Mouse (Mus musculus): ENCODE results near the gene Auts2. TPM values are rescaled to one million over a fixed set of nuclear protein-coding genes. Genes with fewer than 3 reads are reported as not detected.
A peak's percentile ranks its signal among the peaks of the same experiment; 100 is the strongest.

Auts2 gene
- total RNA-seq, 1 experiment, result 9.9 TPM

GRCm38 (mm10) chr5:131788008-131788407 lies 755.1 kb downstream of the Auts2 start:
- H3K4me3 ChIP-seq (ENCODE audit: insufficient read depth in 1 of 2, low read depth in 1 of 2, low read length in 2 of 2, poor library complexity in 1 of 2, severe bottlenecking in 1 of 2), result no peak overlapping the region
- no peak overlapping the region for H3K27ac ChIP-seq (ENCODE audit: insufficient read depth, low read depth, low read length, poor library complexity, severe bottlenecking)
- H3K9me3 ChIP-seq (ENCODE audit: control insufficient read depth, insufficient read depth, low read depth, low read length), result no peaks in the 10 kb centered on the region
- in situ Hi-C loops (cut with MboI; ENCODE audit: low sequenced_read_pairs in 2 of 2, unreplicated experiment in 2 of 2), result no loop called here
- no peak for DNase-seq (ENCODE audit: low read depth, low spot score)
- H3K4me1 ChIP-seq (ENCODE audit: control insufficient read depth in 2 of 2, insufficient read depth in 2 of 2, low read length in 2 of 2, poor library complexity in 1 of 2), result peaks cover 0 to 2% of the 10 kb centered on the region in 2 experiments; a peak in 1 of 4 replicates
- H3K9ac ChIP-seq (ENCODE audit: insufficient read depth, low read depth, low read length, poor library complexity, severe bottlenecking), result no peak overlapping the region
- no peak for TF ChIP-seq CHD2 (IDR thresholded peaks at IDR 0.05; ENCODE audit: low read depth, low read length)
- H3K36me3 ChIP-seq (ENCODE audit: control insufficient read depth, insufficient read depth, low read length, poor library complexity, severe bottlenecking), result no peaks in the 10 kb centered on the region

DNA sequence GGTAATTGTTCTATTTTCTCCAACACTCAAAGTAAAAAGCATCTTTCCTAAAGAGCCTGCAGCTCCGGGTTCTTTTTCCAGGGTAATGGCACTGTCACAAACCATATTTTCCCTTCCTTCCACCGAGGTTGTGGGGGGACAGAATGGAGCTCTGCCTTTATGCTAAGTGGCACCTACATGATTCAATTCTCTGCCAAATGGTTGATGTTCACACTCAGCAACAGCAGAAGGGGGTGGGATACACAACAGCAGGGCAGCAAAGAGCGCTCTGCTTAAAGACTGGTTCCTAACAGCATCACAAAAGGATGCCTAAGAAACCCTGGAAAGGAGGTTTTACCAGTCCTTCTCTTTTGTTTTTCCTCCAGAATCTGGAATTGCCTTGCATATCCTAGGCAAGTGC lies 759.9 kb downstream of the Auts2 start:
- Histone ChIP-seq H3K9ac (ENCODE audit: insufficient read depth, low read depth, low read length, poor library complexity, severe bottlenecking) (no peak overlapping the region), H3K9me3 (ENCODE audit: control insufficient read depth, insufficient read depth, low read depth, low read length) (no peaks in the 10 kb centered on the region), H3K4me1 (ENCODE audit: control insufficient read depth in 2 of 2, insufficient read depth in 2 of 2, low read length in 2 of 2, poor library complexity in 1 of 2) (peaks cover 0 to 6% of the 10 kb centered on the region in 2 experiments; a peak in 1 of 4 replicates), H3K4me3 (ENCODE audit: insufficient read depth in 1 of 2, low read depth in 1 of 2, low read length in 2 of 2, poor library complexity in 1 of 2, severe bottlenecking in 1 of 2) (no peak overlapping the region), H3K36me3 (ENCODE audit: control insufficient read depth, insufficient read depth, low read length, poor library complexity, severe bottlenecking) (no peaks in the 10 kb centered on the region), H3K27ac (ENCODE audit: insufficient read depth, low read depth, low read length, poor library complexity, severe bottlenecking) (no peak overlapping the region)
- TF ChIP-seq CHD2 (IDR thresholded peaks at IDR 0.05; ENCODE audit: low read depth, low read length), result no peak
- TF ChIP-seq ZNF384 (IDR thresholded peaks at IDR 0.05; ENCODE audit: low read depth, low read length), result no peak
- TF ChIP-seq MAFK (IDR thresholded peaks at IDR 0.05; ENCODE audit: insufficient read depth, low read depth, low read length), result no peak
- no peak for DNase-seq (ENCODE audit: low read depth, low spot score)
- in situ Hi-C loops (cut with MboI; ENCODE audit: low sequenced_read_pairs in 2 of 2, unreplicated experiment in 2 of 2), result no loop called here

DNA sequence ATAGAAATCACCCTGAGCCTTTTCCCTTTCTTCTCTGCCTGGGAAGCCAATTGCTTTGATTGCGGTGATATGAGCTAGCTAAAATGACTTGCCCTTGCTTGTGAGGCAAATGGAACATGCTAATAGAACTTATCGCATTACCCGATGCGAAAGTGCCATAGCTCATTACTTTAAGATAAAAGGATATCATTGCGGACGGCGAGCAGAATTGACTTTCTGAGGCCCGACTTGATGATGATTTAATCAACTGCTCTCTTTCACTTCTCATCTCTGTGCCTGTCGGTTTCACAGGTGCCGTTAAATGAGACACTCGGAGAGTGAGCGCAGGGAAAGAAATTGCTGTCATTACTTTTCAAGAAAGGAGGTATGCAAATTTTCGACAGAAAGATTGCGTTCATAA lies 762.1 kb downstream of the Auts2 start:
- Histone ChIP-seq H3K27ac (ENCODE audit: insufficient read depth, low read depth, low read length, poor library complexity, severe bottlenecking) (no peak overlapping the region), H3K4me3 (ENCODE audit: insufficient read depth in 1 of 2, low read depth in 1 of 2, low read length in 2 of 2, poor library complexity in 1 of 2, severe bottlenecking in 1 of 2) (no peak overlapping the region), H3K36me3 (ENCODE audit: control insufficient read depth, insufficient read depth, low read length, poor library complexity, severe bottlenecking) (no peaks in the 10 kb centered on the region), H3K4me1 (ENCODE audit: control insufficient read depth in 2 of 2, insufficient read depth in 2 of 2, low read length in 2 of 2, poor library complexity in 1 of 2) (peaks cover 0 to 6% of the 10 kb centered on the region in 2 experiments; a peak in 1 of 4 replicates), H3K9me3 (ENCODE audit: control insufficient read depth, insufficient read depth, low read depth, low read length) (no peaks in the 10 kb centered on the region), H3K9ac (ENCODE audit: insufficient read depth, low read depth, low read length, poor library complexity, severe bottlenecking) (no peak overlapping the region)
- TF ChIP-seq HCFC1 (IDR thresholded peaks at IDR 0.05; ENCODE audit: borderline replicate concordance, insufficient read depth, low read length) (no peak), MAFK (IDR thresholded peaks at IDR 0.05; ENCODE audit: insufficient read depth, low read depth, low read length) (no peak), CHD2 (IDR thresholded peaks at IDR 0.05; ENCODE audit: low read depth, low read length) (no peak)
- in situ Hi-C loops (cut with MboI; ENCODE audit: low sequenced_read_pairs in 2 of 2, unreplicated experiment in 2 of 2), result no loop called here
- DNase-seq (ENCODE audit: low read depth, low spot score), result no peak

DNA sequence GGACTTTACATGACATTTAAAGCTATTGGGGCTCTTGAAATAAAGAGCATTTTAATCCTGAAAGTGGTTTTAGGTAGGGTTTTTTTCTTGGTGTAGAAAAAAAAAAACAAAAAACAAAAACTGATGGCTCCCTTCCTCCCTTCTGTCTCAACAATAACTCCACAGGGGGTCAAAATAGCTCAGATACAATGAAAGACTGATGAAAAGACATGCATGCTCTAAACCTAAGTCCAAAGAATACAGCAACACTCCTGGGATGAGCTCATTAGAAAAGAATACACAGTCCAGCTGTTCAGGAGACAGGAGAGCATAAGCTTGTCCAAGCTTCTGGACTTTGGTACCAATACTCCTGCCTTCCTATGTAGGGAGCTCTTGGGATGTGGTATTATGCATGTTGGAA lies 764.0 kb downstream of the Auts2 start:
- no peak overlapping the region for H3K27ac ChIP-seq (ENCODE audit: insufficient read depth, low read depth, low read length, poor library complexity, severe bottlenecking)
- in situ Hi-C loops (cut with MboI; ENCODE audit: low sequenced_read_pairs in 2 of 2, unreplicated experiment in 2 of 2), result no loop called here
- no peaks in the 10 kb centered on the region for H3K36me3 ChIP-seq (ENCODE audit: control insufficient read depth, insufficient read depth, low read length, poor library complexity, severe bottlenecking)
- peaks cover 0 to 6% of the 10 kb centered on the region in 2 experiments; a peak in 1 of 4 replicates for H3K4me1 ChIP-seq (ENCODE audit: control insufficient read depth in 2 of 2, insufficient read depth in 2 of 2, low read length in 2 of 2, poor library complexity in 1 of 2)
- H3K9me3 ChIP-seq (ENCODE audit: control insufficient read depth, insufficient read depth, low read depth, low read length), result no peaks in the 10 kb centered on the region
- no peak overlapping the region for H3K9ac ChIP-seq (ENCODE audit: insufficient read depth, low read depth, low read length, poor library complexity, severe bottlenecking)
- TF ChIP-seq CHD2 (IDR thresholded peaks at IDR 0.05; ENCODE audit: low read depth, low read length) (no peak), ZNF384 (IDR thresholded peaks at IDR 0.05; ENCODE audit: low read depth, low read length) (peak; percentile 61; the same call in 1 of the 2 replicates)
- DNase-seq (ENCODE audit: low read depth, low spot score), result peak; percentile 27
- no peak overlapping the region for H3K4me3 ChIP-seq (ENCODE audit: insufficient read depth in 1 of 2, low read depth in 1 of 2, low read length in 2 of 2, poor library complexity in 1 of 2, severe bottlenecking in 1 of 2)

- Histone ChIP-seq H3K9ac (ENCODE audit: insufficient read depth, low read depth, low read length, poor library complexity, severe bottlenecking) (no peak overlapping the region), H3K4me3 (ENCODE audit: insufficient read depth in 1 of 2, low read depth in 1 of 2, low read length in 2 of 2, poor library complexity in 1 of 2, severe bottlenecking in 1 of 2) (no peak overlapping the region), H3K27ac (ENCODE audit: insufficient read depth, low read depth, low read length, poor library complexity, severe bottlenecking) (no peak overlapping the region), H3K9me3 (ENCODE audit: control insufficient read depth, insufficient read depth, low read depth, low read length) (no peaks in the 10 kb centered on the region), H3K4me1 (ENCODE audit: control insufficient read depth in 2 of 2, insufficient read depth in 2 of 2, low read length in 2 of 2, poor library complexity in 1 of 2) (peaks cover 0 to 2% of the 10 kb centered on the region in 2 experiments; a peak in 1 of 4 replicates), H3K36me3 (ENCODE audit: control insufficient read depth, insufficient read depth, low read length, poor library complexity, severe bottlenecking) (no peaks in the 10 kb centered on the region)
- in situ Hi-C loops (cut with MboI; ENCODE audit: low sequenced_read_pairs in 2 of 2, unreplicated experiment in 2 of 2), result no loop called here
- DNase-seq (ENCODE audit: low read depth, low spot score), result no peak
- no peak for TF ChIP-seq MAFK (IDR thresholded peaks at IDR 0.05; ENCODE audit: insufficient read depth, low read depth, low read length)
- no peak for TF ChIP-seq HCFC1 (IDR thresholded peaks at IDR 0.05; ENCODE audit: borderline replicate concordance, insufficient read depth, low read length)
- no peak for TF ChIP-seq ZC3H11A (IDR thresholded peaks at IDR 0.05; ENCODE audit: borderline replicate concordance, low read depth, low read length)
- no peak for TF ChIP-seq ZNF384 (IDR thresholded peaks at IDR 0.05; ENCODE audit: low read depth, low read length)
- no peak for TF ChIP-seq CHD2 (IDR thresholded peaks at IDR 0.05; ENCODE audit: low read depth, low read length)
These were observed 767.5 kb downstream of the Auts2 start for GRCm38 (mm10) chr5:131775672-131776071.
